Mouse (Mus musculus): ENCODE measurements at regions not wholly inside any gene's neighbourhood (a gene's known extent, or its start where the extent isn't known, plus 50 kb on each side); places are given as distances from the start of the nearest gene placed in this dataset.

DNA sequence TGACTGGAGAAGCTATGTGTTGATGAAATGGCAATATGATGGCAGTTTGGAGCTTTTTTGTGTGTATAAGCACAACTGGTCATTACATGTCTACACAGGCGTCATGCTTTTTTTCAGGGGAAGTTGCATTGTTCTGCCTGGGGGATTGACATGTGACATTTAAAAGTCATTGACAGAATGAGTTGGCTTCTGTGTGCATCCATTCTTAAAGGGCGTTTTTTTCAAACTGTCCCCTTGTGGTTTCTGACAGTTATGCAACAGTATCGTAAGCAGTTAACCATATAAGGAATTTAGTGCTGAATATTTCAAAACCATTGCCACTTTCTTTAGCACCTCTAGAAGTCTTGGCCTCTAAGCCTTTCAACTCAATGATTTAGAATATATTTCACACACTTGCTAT is 607.1 kb upstream of the Got2 start:
- TF ChIP-seq CTCF (IDR thresholded peaks at IDR 0.05) (no peak), EP300 (IDR thresholded peaks at IDR 0.05) (no peak)
- Histone ChIP-seq H3K27ac (ENCODE audit: low read length) (no peak overlapping the region), H3K9me3 (ENCODE audit: low read length) (no peaks in the 10 kb centered on the region), H3K27me3 (replicated peaks; ENCODE audit: insufficient read depth, low read length) (no peaks in the 10 kb centered on the region), H3K9ac (replicated peaks; ENCODE audit: low read depth) (no peak overlapping the region), H3K36me3 (ENCODE audit: insufficient read depth, low read length) (no peaks in the 10 kb centered on the region), H3K4me3 (ENCODE audit: low read depth, low read length) (no peak overlapping the region), H3K4me2 (replicated peaks; ENCODE audit: low read depth, low read length) (no peak overlapping the region), H3K4me1 (ENCODE audit: insufficient read depth, low read depth, low read length) (no peaks in the 10 kb centered on the region)
- WGBS = 74% methylated on average over 3 of the region's 3 CpGs
- no peak for ATAC-seq
- no peak for DNase-seq (ENCODE audit: low spot score)

DNA sequence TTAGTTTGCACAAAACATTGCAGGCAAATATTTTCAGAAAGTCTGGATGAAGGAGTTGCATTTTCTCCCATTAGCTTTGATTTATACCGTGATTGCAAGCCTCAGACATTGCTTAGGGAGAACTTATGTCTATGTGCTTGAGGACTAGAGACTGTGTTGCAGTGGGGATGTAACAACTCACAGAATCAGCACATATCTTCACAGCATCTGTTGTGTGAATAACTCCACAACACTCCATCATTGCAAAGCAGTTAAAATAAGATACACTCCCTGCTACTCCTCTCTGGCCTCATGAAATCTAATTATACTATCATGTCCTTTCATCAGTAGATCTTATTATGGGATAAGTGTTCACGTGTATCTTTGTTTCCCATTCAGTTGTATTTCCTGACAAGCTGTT is 601.5 kb upstream of the Got2 start:
- H3K4me3 ChIP-seq (ENCODE audit: low read depth, low read length) = no peak overlapping the region
- H3K4me1 ChIP-seq (ENCODE audit: insufficient read depth, low read depth, low read length) = no peaks in the 10 kb centered on the region
- WGBS = 63% methylated on average over 2 of the region's 2 CpGs
- ATAC-seq (no peak), DNase-seq (ENCODE audit: low spot score) (no peak)
- no peaks in the 10 kb centered on the region for H3K36me3 ChIP-seq (ENCODE audit: insufficient read depth, low read length)
- H3K27ac ChIP-seq (ENCODE audit: low read length) = no peak overlapping the region
- no peaks in the 10 kb centered on the region for H3K9me3 ChIP-seq (ENCODE audit: low read length)
- H3K4me2 ChIP-seq (replicated peaks; ENCODE audit: low read depth, low read length) = no peak overlapping the region
- H3K9ac ChIP-seq (replicated peaks; ENCODE audit: low read depth) = no peak overlapping the region
- TF ChIP-seq CTCF (IDR thresholded peaks at IDR 0.05) (no peak), EP300 (IDR thresholded peaks at IDR 0.05) (no peak)
- H3K27me3 ChIP-seq (replicated peaks; ENCODE audit: insufficient read depth, low read length) = no peaks in the 10 kb centered on the region

DNA sequence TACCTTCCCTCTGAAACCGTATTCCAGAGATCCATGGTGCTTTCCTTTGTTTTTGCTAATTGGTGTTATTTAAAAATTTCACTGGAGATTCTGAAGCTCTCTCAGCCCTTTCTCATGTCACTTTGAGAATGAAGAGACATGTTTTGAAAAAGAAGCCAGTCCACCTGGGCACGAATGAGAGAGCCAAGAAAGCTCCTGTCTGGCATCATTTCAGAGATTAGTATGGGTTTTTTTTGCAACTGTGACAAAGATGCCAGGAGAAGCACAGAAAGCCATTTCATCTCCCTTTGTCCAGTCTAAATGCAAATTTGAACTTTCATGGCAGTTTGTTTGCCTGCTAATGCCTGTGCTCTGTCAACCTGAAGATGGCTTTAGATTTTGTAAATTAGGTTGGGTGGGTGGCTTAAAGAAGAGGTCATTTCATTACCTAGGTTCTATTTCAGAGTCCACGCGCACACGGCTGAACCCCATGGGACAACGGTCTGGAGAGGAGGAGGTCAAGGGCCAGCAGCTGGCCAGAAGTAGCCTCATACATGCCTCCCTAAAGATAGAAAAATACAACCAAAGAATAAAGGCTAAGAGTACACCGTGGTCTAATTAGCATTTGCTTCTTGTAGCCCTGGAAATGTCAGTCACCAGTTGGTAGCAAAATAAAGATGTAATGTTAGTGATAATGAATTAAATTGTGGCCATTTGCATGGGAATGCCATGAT is 600.5 kb upstream of the Got2 start:
- 72% methylated on average over 7 of the region's 7 CpGs for WGBS
- no peak overlapping the region for H3K4me2 ChIP-seq (replicated peaks; ENCODE audit: low read depth, low read length)
- no peaks in the 10 kb centered on the region for H3K27me3 ChIP-seq (replicated peaks; ENCODE audit: insufficient read depth, low read length)
- no peaks in the 10 kb centered on the region for H3K4me1 ChIP-seq (ENCODE audit: insufficient read depth, low read depth, low read length)
- DNase-seq (ENCODE audit: low spot score) = no peak
- no peak overlapping the region for H3K27ac ChIP-seq (ENCODE audit: low read length)
- H3K9me3 ChIP-seq (ENCODE audit: low read length) = no peaks in the 10 kb centered on the region
- no peaks in the 10 kb centered on the region for H3K36me3 ChIP-seq (ENCODE audit: insufficient read depth, low read length)
- no peak for ATAC-seq
- H3K9ac ChIP-seq (replicated peaks; ENCODE audit: low read depth) = no peak overlapping the region
- TF ChIP-seq CTCF (IDR thresholded peaks at IDR 0.05) (no peak), EP300 (IDR thresholded peaks at IDR 0.05) (no peak)
- H3K4me3 ChIP-seq (ENCODE audit: low read depth, low read length) = no peak overlapping the region

DNA sequence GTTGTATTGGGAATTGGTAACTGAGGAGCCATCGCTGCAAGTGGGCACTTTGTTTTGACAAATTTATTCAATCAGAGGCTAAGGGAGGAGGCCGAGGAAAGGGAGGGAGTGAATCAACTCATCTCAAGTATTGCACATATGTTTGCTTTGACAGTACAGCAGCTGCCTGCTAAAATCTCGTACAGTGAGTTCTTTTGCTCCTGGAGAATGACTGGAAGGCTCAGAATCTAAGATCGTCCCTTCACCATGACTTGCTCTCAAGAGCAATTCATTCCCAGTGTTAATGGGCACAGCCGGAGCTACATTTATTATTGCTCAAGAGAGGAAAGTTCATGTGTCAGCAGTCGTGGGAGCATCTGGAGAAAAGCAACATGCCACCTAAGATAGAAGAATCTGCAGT is 567.6 kb upstream of the Got2 start:
- Histone ChIP-seq H3K27ac (ENCODE audit: low read length) (no peak overlapping the region), H3K36me3 (ENCODE audit: insufficient read depth, low read length) (no peaks in the 10 kb centered on the region), H3K4me3 (ENCODE audit: low read depth, low read length) (no peak overlapping the region), H3K27me3 (replicated peaks; ENCODE audit: insufficient read depth, low read length) (no peaks in the 10 kb centered on the region), H3K4me1 (ENCODE audit: insufficient read depth, low read depth, low read length) (no peaks in the 10 kb centered on the region), H3K9me3 (ENCODE audit: low read length) (no peaks in the 10 kb centered on the region), H3K9ac (replicated peaks; ENCODE audit: low read depth) (no peak overlapping the region), H3K4me2 (replicated peaks; ENCODE audit: low read depth, low read length) (no peak overlapping the region)
- 42% methylated on average over 6 of the region's 6 CpGs for WGBS
- TF ChIP-seq EP300 (IDR thresholded peaks at IDR 0.05) = no peak
- no peak for TF ChIP-seq CTCF (IDR thresholded peaks at IDR 0.05)
- DNase-seq (ENCODE audit: low spot score) = peak; percentile 4
- no peak; the same call in 1 of the 2 replicates for ATAC-seq

DNA sequence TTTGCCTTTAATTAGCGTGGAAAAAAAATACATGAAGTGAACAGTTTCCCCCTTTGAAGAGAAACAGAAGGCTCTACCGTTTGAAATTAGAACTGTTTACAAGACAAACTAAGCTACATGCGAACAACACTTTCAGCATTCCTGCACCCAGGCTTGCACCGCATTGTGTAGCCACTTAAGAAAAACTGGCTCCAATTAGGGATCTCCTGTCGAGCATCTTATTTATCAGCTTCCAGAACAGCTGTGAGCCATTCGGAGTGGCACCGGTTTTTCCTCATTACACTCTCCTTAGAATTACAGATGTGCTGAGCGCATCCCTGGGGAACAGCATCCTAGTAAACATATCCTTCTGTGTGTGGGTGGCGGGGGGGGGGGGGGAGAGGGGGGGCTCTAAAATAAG is 567.0 kb upstream of the Got2 start:
- no peaks in the 10 kb centered on the region for H3K36me3 ChIP-seq (ENCODE audit: insufficient read depth, low read length)
- no peaks in the 10 kb centered on the region for H3K4me1 ChIP-seq (ENCODE audit: insufficient read depth, low read depth, low read length)
- no peak overlapping the region for H3K9ac ChIP-seq (replicated peaks; ENCODE audit: low read depth)
- no peaks in the 10 kb centered on the region for H3K27me3 ChIP-seq (replicated peaks; ENCODE audit: insufficient read depth, low read length)
- DNase-seq (ENCODE audit: low spot score) = no peak
- no peak overlapping the region for H3K4me2 ChIP-seq (replicated peaks; ENCODE audit: low read depth, low read length)
- no peaks in the 10 kb centered on the region for H3K9me3 ChIP-seq (ENCODE audit: low read length)
- H3K27ac ChIP-seq (ENCODE audit: low read length) = no peak overlapping the region
- H3K4me3 ChIP-seq (ENCODE audit: low read depth, low read length) = no peak overlapping the region
- ATAC-seq = no peak
- WGBS = 33% methylated on average over 9 of the region's 9 CpGs
- TF ChIP-seq CTCF (IDR thresholded peaks at IDR 0.05) (no peak), EP300 (IDR thresholded peaks at IDR 0.05) (no peak)

DNA sequence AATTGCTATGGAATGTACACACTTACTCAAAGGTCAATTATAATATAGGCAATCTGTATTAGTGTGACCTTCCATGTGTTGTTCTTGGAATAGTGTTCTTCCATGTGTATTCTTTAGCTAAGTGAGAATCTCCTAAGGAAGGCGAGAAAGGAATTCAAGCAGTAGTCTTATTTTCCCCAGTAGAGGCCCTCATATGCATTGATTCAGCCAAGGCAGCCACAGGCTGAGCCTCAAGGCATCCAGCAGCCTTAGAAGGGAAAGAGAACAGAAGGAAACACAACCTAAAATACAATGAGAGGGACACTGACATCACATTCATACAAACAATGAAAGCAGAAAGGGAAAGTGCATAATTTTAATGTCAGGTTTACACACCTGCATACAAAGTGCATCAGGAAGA is 541.4 kb upstream of the Got2 start:
- TF ChIP-seq CTCF (IDR thresholded peaks at IDR 0.05) (no peak), EP300 (IDR thresholded peaks at IDR 0.05) (no peak)

DNA sequence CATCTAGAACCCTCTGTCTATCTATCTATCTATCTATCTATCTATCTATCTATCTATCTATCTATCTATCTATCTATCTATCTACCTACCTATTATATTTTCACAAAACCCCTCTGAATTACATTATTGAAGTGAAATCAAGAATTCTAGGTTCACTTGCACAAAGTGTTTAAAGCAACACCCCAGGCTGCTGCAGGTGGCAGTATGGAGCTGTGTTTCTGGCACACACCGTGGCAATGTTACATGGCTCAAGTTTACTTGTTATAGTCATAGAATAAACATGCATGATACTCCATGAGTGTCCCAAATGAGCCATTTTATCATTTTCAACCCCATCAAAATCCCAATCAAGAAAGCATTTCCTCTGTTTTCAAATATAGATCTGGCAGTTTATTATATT is 538.6 kb upstream of the Got2 start:
- no peaks in the 10 kb centered on the region for H3K4me1 ChIP-seq (ENCODE audit: insufficient read depth, low read depth, low read length)
- no peak for DNase-seq (ENCODE audit: low spot score)
- H3K9ac ChIP-seq (replicated peaks; ENCODE audit: low read depth) = no peak overlapping the region
- no peaks in the 10 kb centered on the region for H3K36me3 ChIP-seq (ENCODE audit: insufficient read depth, low read length)
- H3K4me2 ChIP-seq (replicated peaks; ENCODE audit: low read depth, low read length) = no peak overlapping the region
- H3K27ac ChIP-seq (ENCODE audit: low read length) = no peak overlapping the region
- H3K27me3 ChIP-seq (replicated peaks; ENCODE audit: insufficient read depth, low read length) = no peaks in the 10 kb centered on the region
- ATAC-seq = no peak
- no peak overlapping the region for H3K4me3 ChIP-seq (ENCODE audit: low read depth, low read length)
- 52% methylated on average over 1 of the region's 1 CpGs for WGBS
- TF ChIP-seq EP300 (IDR thresholded peaks at IDR 0.05) = no peak
- TF ChIP-seq CTCF (IDR thresholded peaks at IDR 0.05) = peak; percentile 19; the same call in 1 of the 2 replicates
- H3K9me3 ChIP-seq (ENCODE audit: low read length) = no peaks in the 10 kb centered on the region

More for the DNA sequence above, 541.4 kb upstream of the Got2 start:
- no peaks in the 10 kb centered on the region for H3K36me3 ChIP-seq (ENCODE audit: insufficient read depth, low read length)
- H3K4me3 ChIP-seq (ENCODE audit: low read depth, low read length) = no peak overlapping the region
- H3K27me3 ChIP-seq (replicated peaks; ENCODE audit: insufficient read depth, low read length) = no peaks in the 10 kb centered on the region
- ATAC-seq (no peak), DNase-seq (ENCODE audit: low spot score) (no peak)
- WGBS = 42% methylated on average over 1 of the region's 1 CpGs
- no peaks in the 10 kb centered on the region for H3K9me3 ChIP-seq (ENCODE audit: low read length)
- no peak overlapping the region for H3K9ac ChIP-seq (replicated peaks; ENCODE audit: low read depth)
- no peak overlapping the region for H3K4me2 ChIP-seq (replicated peaks; ENCODE audit: low read depth, low read length)
- H3K4me1 ChIP-seq (ENCODE audit: insufficient read depth, low read depth, low read length) = no peaks in the 10 kb centered on the region
- H3K27ac ChIP-seq (ENCODE audit: low read length) = no peak overlapping the region
